Mouse (Mus musculus) lung, embryonic 15.5 days (tissue): ENCODE measurements at regions not wholly inside any gene's neighbourhood (a gene's known extent, or its start where the extent isn't known, plus 50 kb on each side); places are given as distances from the start of the nearest gene placed in this dataset.
"Not testable (repeated sequence)": the region's sequence is repeated elsewhere in the genome, so short reads cannot be mapped to it uniquely, and the experiment has no call there.

ENCODE experiments used
- ATAC-seq: fragments of 200-750 bp; cut with Nextera tagmentation; 2 replicates; pipeline ENCODE4 v1.8.0; 2017; ENCODE audit warnings: moderate number of reproducible peaks, borderline replicate concordance; ENCODE audit not compliant: low FRiP score, low TSS enrichment; ENCODE audit errors: extremely low read depth
- H3K27ac ChIP-seq: fragments of 300-500 bp; sonication (generic); 2 replicates; pipeline ENCODE4 v1.5.1; 2015; ENCODE audit warnings: moderate library complexity, mild to moderate bottlenecking, inconsistent platforms
- H3K27me3 ChIP-seq: fragments of 300-500 bp; sonication (generic); 2 replicates; pipeline ENCODE4 v1.6.1; 2015; ENCODE audit warnings: inconsistent platforms
- H3K36me3 ChIP-seq: fragments of 300-500 bp; sonication (generic); 2 replicates; pipeline ENCODE4 v1.6.1; 2015; ENCODE audit warnings: inconsistent platforms
- H3K4me1 ChIP-seq: fragments of 300-500 bp; sonication (generic); 2 replicates; pipeline ENCODE4 v1.6.1; 2015; ENCODE audit warnings: inconsistent platforms
- H3K4me2 ChIP-seq: fragments of 300-500 bp; sonication (generic); 2 replicates; pipeline ENCODE4 v1.6.1; 2015; ENCODE audit warnings: inconsistent platforms, mild to moderate bottlenecking, moderate library complexity
- H3K4me3 ChIP-seq: fragments of 300-500 bp; sonication (generic); 2 replicates; pipeline ENCODE4 v1.5.1; 2015; ENCODE audit warnings: mild to moderate bottlenecking, inconsistent platforms
- H3K9ac ChIP-seq: fragments of 300-500 bp; sonication (generic); 2 replicates; pipeline ENCODE4 v1.6.1; 2015; ENCODE audit warnings: inconsistent platforms
- H3K9me3 ChIP-seq: fragments of 300-500 bp; sonication (generic); 2 replicates; pipeline ENCODE4 v1.6.1; 2016; ENCODE audit warnings: inconsistent platforms
- WGBS: fragments of 180-500 bp; shearing (Covaris S2); methylation state at CpG from one replicate; pipeline ENCODE4 v1.1.7; 2015; 5-methylcytosine and 5-hydroxymethylcytosine counted together

GRCm38 (mm10) chr14:17414246-17414888, 245.7 kb upstream of the Thrb start:
- H3K27me3 ChIP-seq, result no peaks in the 10 kb centered on the region
- H3K9ac ChIP-seq, result no peak overlapping the region
- no peak overlapping the region for H3K4me3 ChIP-seq
- no peaks in the 10 kb centered on the region for H3K9me3 ChIP-seq
- ATAC-seq, result no peak
- no peak overlapping the region for H3K27ac ChIP-seq
- no peaks in the 10 kb centered on the region for H3K36me3 ChIP-seq
- no peak overlapping the region for H3K4me2 ChIP-seq
- 70% methylated on average over 6 of the region's 6 CpGs for WGBS
- H3K4me1 ChIP-seq, result peaks cover 14% of the 10 kb centered on the region

GRCm38 (mm10) chr14:17427751-17428150, 232.3 kb upstream of the Thrb start:
- WGBS, result 73% methylated on average over 1 of the region's 1 CpGs
- Histone ChIP-seq H3K27ac (no peak overlapping the region), H3K4me1 (no peaks in the 10 kb centered on the region), H3K27me3 (no peaks in the 10 kb centered on the region), H3K9me3 (no peaks in the 10 kb centered on the region), H3K4me2 (no peak overlapping the region), H3K36me3 (no peaks in the 10 kb centered on the region), H3K4me3 (no peak overlapping the region), H3K9ac (no peak overlapping the region)
- no peak for ATAC-seq

GRCm38 (mm10) chr14:17429157-17429556, 230.9 kb upstream of the Thrb start:
- H3K36me3 ChIP-seq, result no peaks in the 10 kb centered on the region
- no peak overlapping the region for H3K4me3 ChIP-seq
- H3K4me1 ChIP-seq, result no peaks in the 10 kb centered on the region
- no peaks in the 10 kb centered on the region for H3K9me3 ChIP-seq
- no peak overlapping the region for H3K4me2 ChIP-seq
- H3K9ac ChIP-seq, result no peak overlapping the region
- H3K27ac ChIP-seq, result no peak overlapping the region
- ATAC-seq, result no peak
- 70% methylated on average over 3 of the region's 3 CpGs for WGBS
- H3K27me3 ChIP-seq, result no peaks in the 10 kb centered on the region

GRCm38 (mm10) chr14:17433346-17433745, 226.7 kb upstream of the Thrb start:
- WGBS, result 78% methylated on average over 1 of the region's 1 CpGs
- Histone ChIP-seq H3K36me3 (no peaks in the 10 kb centered on the region), H3K4me1 (no peaks in the 10 kb centered on the region), H3K9ac (no peak overlapping the region), H3K4me3 (no peak overlapping the region), H3K4me2 (no peak overlapping the region), H3K9me3 (no peaks in the 10 kb centered on the region), H3K27me3 (no peaks in the 10 kb centered on the region), H3K27ac (no peak overlapping the region)
- no peak for ATAC-seq

GRCm38 (mm10) chr14:17457946-17458345, 202.1 kb upstream of the Thrb start:
- no peak for ATAC-seq
- H3K4me1 ChIP-seq, result no peaks in the 10 kb centered on the region
- no peak overlapping the region for H3K4me2 ChIP-seq
- WGBS, result 34% methylated on average over 2 of the region's 2 CpGs
- no peaks in the 10 kb centered on the region for H3K9me3 ChIP-seq
- H3K4me3 ChIP-seq, result no peak overlapping the region
- no peak overlapping the region for H3K9ac ChIP-seq
- H3K36me3 ChIP-seq, result no peaks in the 10 kb centered on the region
- no peaks in the 10 kb centered on the region for H3K27me3 ChIP-seq
- no peak overlapping the region for H3K27ac ChIP-seq

GRCm38 (mm10) chr14:17478963-17479362, 181.1 kb upstream of the Thrb start:
- H3K9ac ChIP-seq, result no peak overlapping the region
- no peaks in the 10 kb centered on the region for H3K27me3 ChIP-seq
- H3K36me3 ChIP-seq, result no peaks in the 10 kb centered on the region
- no peak overlapping the region for H3K4me2 ChIP-seq
- no peak for ATAC-seq
- H3K4me1 ChIP-seq, result no peaks in the 10 kb centered on the region
- no peaks in the 10 kb centered on the region for H3K9me3 ChIP-seq
- H3K4me3 ChIP-seq, result no peak overlapping the region
- H3K27ac ChIP-seq, result no peak overlapping the region
- 86% methylated on average over 1 of the region's 1 CpGs for WGBS

GRCm38 (mm10) chr14:17484866-17485265, 175.2 kb upstream of the Thrb start:
- Histone ChIP-seq H3K4me2 (no peak overlapping the region), H3K36me3 (no peaks in the 10 kb centered on the region), H3K27ac (no peak overlapping the region), H3K4me3 (no peak overlapping the region), H3K9ac (no peak overlapping the region), H3K9me3 (no peaks in the 10 kb centered on the region), H3K4me1 (no peaks in the 10 kb centered on the region), H3K27me3 (no peaks in the 10 kb centered on the region)
- ATAC-seq, result no peak

- no peak overlapping the region for H3K4me2 ChIP-seq
Observed at GRCm38 (mm10) chr14:17513756-17514155, 146.3 kb upstream of the Thrb start.

GRCm38 (mm10) chr14:17522696-17523095, 137.4 kb upstream of the Thrb start:
- WGBS, result 63% methylated on average over 3 of the region's 3 CpGs
- Histone ChIP-seq H3K9me3 (no peaks in the 10 kb centered on the region), H3K9ac (no peak overlapping the region), H3K4me2 (no peak overlapping the region), H3K27ac (no peak overlapping the region), H3K4me3 (no peak overlapping the region), H3K27me3 (no peaks in the 10 kb centered on the region), H3K4me1 (no peaks in the 10 kb centered on the region), H3K36me3 (no peaks in the 10 kb centered on the region)
- no peak for ATAC-seq

More at GRCm38 (mm10) chr14:17513756-17514155, 146.3 kb upstream of the Thrb start:
- Histone ChIP-seq H3K4me1 (no peaks in the 10 kb centered on the region), H3K36me3 (no peaks in the 10 kb centered on the region), H3K9ac (no peak overlapping the region), H3K9me3 (no peaks in the 10 kb centered on the region), H3K27ac (no peak overlapping the region), H3K4me3 (no peak overlapping the region), H3K27me3 (no peaks in the 10 kb centered on the region)
- 34% methylated on average over 1 of the region's 1 CpGs for WGBS
- no peak for ATAC-seq

GRCm38 (mm10) chr14:17523916-17524315, 136.1 kb upstream of the Thrb start:
- H3K27ac ChIP-seq, result no peak overlapping the region
- H3K27me3 ChIP-seq, result no peaks in the 10 kb centered on the region
- H3K9ac ChIP-seq, result no peak overlapping the region
- no peaks in the 10 kb centered on the region for H3K4me1 ChIP-seq
- H3K4me3 ChIP-seq, result no peak overlapping the region
- no peak for ATAC-seq
- WGBS, result 86% methylated on average over 4 of the region's 4 CpGs
- no peaks in the 10 kb centered on the region for H3K9me3 ChIP-seq
- no peaks in the 10 kb centered on the region for H3K36me3 ChIP-seq
- no peak overlapping the region for H3K4me2 ChIP-seq

GRCm38 (mm10) chr14:17539322-17539721, 120.7 kb upstream of the Thrb start:
- no peak for ATAC-seq
- Histone ChIP-seq H3K4me2 (no peak overlapping the region), H3K36me3 (no peaks in the 10 kb centered on the region), H3K27me3 (no peaks in the 10 kb centered on the region), H3K4me1 (no peaks in the 10 kb centered on the region), H3K9me3 (no peaks in the 10 kb centered on the region), H3K9ac (no peak overlapping the region), H3K27ac (no peak overlapping the region), H3K4me3 (no peak overlapping the region)
- WGBS, result 72% methylated on average over 1 of the region's 1 CpGs

- no peak overlapping the region for H3K4me2 ChIP-seq
- whole genome bisulfite sequencing, result 66% methylated on average over 1 of the region's 1 CpGs
- ATAC-seq, result no peak
- H3K9ac ChIP-seq, result no peak overlapping the region
- no peak overlapping the region for H3K4me3 ChIP-seq
- H3K36me3 ChIP-seq, result no peaks in the 10 kb centered on the region
- H3K4me1 ChIP-seq, result no peaks in the 10 kb centered on the region
- no peak overlapping the region for H3K27ac ChIP-seq
- no peaks in the 10 kb centered on the region for H3K27me3 ChIP-seq
- H3K9me3 ChIP-seq, result no peaks in the 10 kb centered on the region
Observed at GRCm38 (mm10) chr14:17556458-17556857, 103.6 kb upstream of the Thrb start.

- H3K9me3 ChIP-seq, H3K27ac ChIP-seq, H3K36me3 ChIP-seq, H3K27me3 ChIP-seq, H3K4me1 ChIP-seq, H3K9ac ChIP-seq, ATAC-seq, H3K4me3 ChIP-seq, H3K4me2 ChIP-seq: not testable (repeated sequence)
- 41% methylated on average over 3 of the region's 3 CpGs for WGBS
Observed at GRCm38 (mm10) chr14:17560001-17560400, 100.1 kb upstream of the Thrb start.
